Mouse (Mus musculus) ES-E14 (cell line): ENCODE data around the gene Gsg1l.

Source experiments
- CHD2 ChIP-seq: IDR thresholded peaks from 2 replicates; pipeline ENCODE4 v1.6.1; 2014; ENCODE audit warnings: mild to moderate bottlenecking, low read depth, low read length, inconsistent platforms
- HCFC1 ChIP-seq: IDR thresholded peaks from 2 replicates; pipeline ENCODE4 v1.6.1; 2012; ENCODE audit warnings: low read length, inconsistent platforms, borderline replicate concordance; ENCODE audit not compliant: insufficient read depth
- MAFK ChIP-seq: IDR thresholded peaks from 2 replicates; pipeline ENCODE4 v1.6.1; 2014; ENCODE audit warnings: mild to moderate bottlenecking, low read depth, low read length, inconsistent platforms; ENCODE audit not compliant: insufficient read depth
- ZC3H11A ChIP-seq: IDR thresholded peaks from 2 replicates; pipeline ENCODE4 v1.6.1; 2012; ENCODE audit warnings: low read depth, mild to moderate bottlenecking, inconsistent platforms, low read length, borderline replicate concordance
- ZNF384 ChIP-seq: IDR thresholded peaks from 2 replicates; pipeline ENCODE4 v1.6.1; 2012; ENCODE audit warnings: low read depth, low read length, inconsistent platforms

GRCm38 (mm10) chr7:125945915-125946314 lies 136.3 kb downstream of the Gsg1l start:
- no peak for TF ChIP-seq ZC3H11A
- no peak for TF ChIP-seq ZNF384
- TF ChIP-seq CHD2 = no peak
- no peak for TF ChIP-seq HCFC1
- no peak for TF ChIP-seq MAFK
